Mouse (Mus musculus) heart, adult 9 months (tissue): Measurements from ENCODE around the gene Dhx40.
"Not testable (repeated sequence)": the region's sequence is repeated elsewhere in the genome, so short reads cannot be mapped to it uniquely, and the experiment has no call there.

Experiments
- DNase-seq, 2 experiments: peaks; one replicate each; pipeline ENCODE4 v3.0.0; 2022; ENCODE audit warnings: low spot score in 2 of 2

Dhx40 gene

GRCm38 (mm10) chr11:86752404-86752803 is 55.1 kb downstream of the Dhx40 start:
- DNase-seq = no peak

GRCm38 (mm10) chr11:86751010-86751409 is 56.5 kb downstream of the Dhx40 start:
- DNase-seq = no peak

GRCm38 (mm10) chr11:86749776-86750423 is 57.6 kb downstream of the Dhx40 start:
- no peak for DNase-seq

GRCm38 (mm10) chr11:86745634-86746404 is 61.7 kb downstream of the Dhx40 start:
- DNase-seq = peak in 1 of 2 experiments; percentile 22

- no peak for DNase-seq
Measured at GRCm38 (mm10) chr11:86742605-86743004, 64.9 kb downstream of the Dhx40 start.

GRCm38 (mm10) chr11:86741505-86741904 is 66.0 kb downstream of the Dhx40 start:
- DNase-seq = no peak

DNA sequence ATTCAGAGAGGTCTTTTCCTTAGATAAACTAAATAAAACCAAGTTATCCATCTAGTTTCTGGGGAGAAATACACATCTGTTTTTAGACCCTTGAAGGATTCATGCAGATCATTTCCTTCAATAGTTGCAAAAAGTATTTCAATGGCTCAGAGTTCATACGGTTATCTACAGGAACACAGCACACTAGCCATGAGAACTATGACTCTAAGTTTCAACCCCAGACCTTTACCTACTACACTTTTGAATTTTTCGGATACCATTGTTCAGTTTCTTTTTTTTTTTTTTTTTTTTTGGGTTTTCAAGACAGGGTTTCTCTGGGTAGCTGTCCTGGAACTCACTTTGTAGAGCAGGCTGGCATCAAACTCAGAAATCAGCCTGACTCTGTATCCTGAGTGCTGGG is 68.1 kb downstream of the Dhx40 start:
- no peak for DNase-seq

- no peak for DNase-seq
Measured at GRCm38 (mm10) chr11:86738956-86739355, 68.6 kb downstream of the Dhx40 start.

DNA sequence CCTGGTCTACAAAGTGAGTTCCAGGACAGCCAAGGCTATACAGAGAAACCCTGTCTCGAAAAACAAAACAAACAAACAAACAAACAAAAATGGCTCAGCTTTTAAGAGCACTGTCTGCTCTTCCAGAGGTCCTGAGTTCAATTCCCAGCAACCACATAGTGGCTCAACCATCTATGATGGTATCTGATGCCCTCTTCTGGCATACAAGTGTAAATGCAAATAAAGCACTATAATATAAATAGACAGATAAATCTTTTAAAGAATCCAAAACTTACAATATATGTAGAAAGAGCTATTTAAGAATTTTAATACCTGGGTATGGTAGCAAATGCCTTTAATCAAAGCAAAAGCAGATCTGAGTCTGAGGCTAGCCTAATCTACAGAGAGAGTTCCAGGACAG is 69.2 kb downstream of the Dhx40 start:
- DNase-seq = not testable (repeated sequence)

- DNase-seq = no peak
Measured at GRCm38 (mm10) chr11:86737301-86738000, 70.1 kb downstream of the Dhx40 start.

DNA sequence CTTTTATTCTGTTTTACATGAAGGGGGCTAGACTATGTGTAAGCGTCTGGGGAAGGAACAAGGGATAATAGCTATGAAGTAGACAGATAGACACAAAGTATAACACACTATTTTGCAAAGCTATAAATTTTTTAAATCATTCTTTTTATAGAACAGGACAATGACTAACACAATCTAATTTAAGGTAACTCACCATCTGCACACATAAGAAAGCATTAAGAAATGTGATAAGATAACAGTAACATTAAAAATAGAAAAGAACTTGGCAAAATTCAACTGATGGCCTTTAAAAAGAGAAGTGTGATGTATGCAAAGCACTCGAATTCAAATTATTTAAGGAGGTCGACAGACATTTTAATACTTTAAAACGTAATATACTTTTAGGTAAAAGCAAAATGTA is 72.6 kb downstream of the Dhx40 start:
- no peak for DNase-seq

DNA sequence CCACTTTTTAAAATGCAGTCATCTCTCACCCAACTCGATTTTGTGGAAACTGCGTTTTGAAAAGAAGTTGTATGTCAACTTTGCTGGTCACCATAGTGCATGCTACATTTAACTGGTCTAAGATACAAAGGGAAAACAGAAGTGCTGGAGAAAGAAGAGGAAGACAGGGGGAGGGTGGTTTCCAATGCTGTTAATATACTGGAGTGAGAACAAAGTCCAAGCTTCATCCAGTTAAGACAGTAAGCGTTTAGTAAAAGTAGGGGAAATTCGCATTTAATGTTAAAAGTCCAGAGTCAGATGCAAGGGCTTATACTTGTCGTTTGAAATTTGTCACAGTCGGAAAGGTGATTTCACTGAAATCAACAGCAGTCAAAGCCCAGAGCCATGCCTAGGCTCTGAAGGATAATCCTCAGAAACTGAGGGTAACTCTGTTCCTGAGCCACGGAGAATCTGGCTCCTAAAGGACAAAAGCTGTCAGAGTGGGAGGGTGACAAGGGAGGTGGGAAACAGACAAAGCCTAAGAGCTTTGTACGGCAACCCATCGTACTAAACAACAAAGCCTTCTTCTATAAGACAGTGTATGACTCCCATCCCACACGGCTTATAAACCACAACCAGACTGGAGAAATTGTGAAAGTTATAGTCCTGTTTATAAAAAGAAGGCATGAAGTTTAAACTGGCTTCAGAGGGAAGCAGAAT is 73.2 kb downstream of the Dhx40 start:
- DNase-seq = no peak

GRCm38 (mm10) chr11:86731443-86731842 is 76.1 kb downstream of the Dhx40 start:
- peak; percentile 51 to 58 for DNase-seq

- DNase-seq = no peak
Measured at GRCm38 (mm10) chr11:86725607-86726006, 81.9 kb downstream of the Dhx40 start.

GRCm38 (mm10) chr11:86724982-86725381 is 82.6 kb downstream of the Dhx40 start:
- no peak for DNase-seq

DNA sequence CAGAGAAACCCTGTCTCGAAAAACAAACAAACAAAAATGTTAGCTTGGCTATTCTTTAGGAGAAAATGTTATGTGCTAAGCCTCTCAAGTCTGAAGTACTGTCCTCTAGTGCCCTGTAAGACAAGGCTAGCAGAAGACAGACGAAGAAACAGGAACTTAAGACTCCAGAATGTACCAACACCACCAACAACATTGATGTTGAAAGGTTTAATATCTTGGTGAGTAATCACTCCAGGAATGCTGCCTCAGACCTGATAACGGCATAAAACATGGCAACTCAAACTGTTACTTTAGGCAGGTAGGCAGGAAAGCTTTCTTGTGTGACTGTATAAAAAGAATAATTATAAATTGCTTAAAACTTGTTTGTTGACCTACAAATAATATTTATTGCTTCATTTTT is 83.5 kb downstream of the Dhx40 start:
- DNase-seq = no peak

- DNase-seq = no peak
Measured at GRCm38 (mm10) chr11:86719390-86719789, 88.2 kb downstream of the Dhx40 start.
